Mouse (Mus musculus): Measurements from ENCODE around the gene Ptprt.

Ptprt gene

DNA sequence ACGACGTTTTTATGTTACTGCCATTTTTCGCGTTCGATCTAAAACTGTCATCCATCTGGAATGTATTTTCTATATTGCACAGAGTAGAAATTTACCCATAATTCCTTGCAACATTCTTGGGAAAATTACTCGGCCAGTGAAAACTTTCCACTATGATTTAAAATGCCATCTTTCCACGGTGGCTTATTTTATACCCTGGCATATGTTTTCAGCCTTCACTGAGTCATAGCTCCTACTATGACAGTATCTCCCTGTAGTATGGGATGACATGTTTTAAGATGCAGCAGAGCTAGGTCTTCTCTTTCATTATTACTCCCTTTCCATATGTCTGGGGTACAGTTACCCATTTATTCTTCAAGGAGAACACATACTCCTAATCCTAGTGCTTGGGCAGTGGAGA is 753.7 kb downstream of the Ptprt start:
- DNase-seq: no peak

DNA sequence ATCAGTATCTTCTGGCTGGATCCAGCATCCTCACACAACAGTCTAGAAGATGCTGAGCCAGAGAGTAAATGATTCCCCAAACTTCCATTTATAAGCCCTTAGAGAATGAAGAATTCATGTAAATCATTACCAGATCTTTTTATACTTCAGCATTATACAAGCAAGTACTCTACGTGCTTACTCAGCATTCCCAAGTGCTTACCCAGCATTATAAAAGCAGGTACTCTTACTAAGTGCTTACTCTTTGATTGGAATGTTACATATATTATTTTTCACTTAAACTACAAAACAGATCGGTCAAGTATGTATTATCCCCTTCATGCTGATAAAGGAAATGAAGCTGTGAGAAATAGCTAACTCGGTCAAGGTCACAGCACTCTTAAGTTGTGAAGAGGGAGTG is 758.8 kb downstream of the Ptprt start:
- peak in 1 of 2 experiments; percentile 2 for DNase-seq

GRCm38 (mm10) chr2:161884446-161884845 is 776.5 kb downstream of the Ptprt start:
- no peak for DNase-seq

DNA sequence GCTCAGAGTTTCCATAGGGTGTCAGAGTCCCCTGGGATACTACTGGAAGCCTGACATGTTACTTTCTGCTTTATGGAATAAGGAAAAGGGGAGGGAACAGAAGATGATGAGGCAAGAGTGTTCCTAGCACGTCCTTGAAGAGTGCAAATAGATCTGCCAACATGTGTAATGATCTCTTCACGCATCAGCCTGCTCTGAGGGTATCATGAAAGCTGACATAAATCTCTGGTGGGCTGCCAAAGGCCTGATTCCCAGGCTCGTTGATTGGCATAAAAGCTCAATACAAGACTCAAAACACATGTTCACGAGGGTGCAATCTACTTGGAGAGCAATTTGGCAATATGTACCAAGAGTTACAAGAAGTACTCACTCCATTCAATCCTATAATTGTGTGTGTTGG is 778.4 kb downstream of the Ptprt start:
- DNase-seq: no peak

GRCm38 (mm10) chr2:161880941-161881340 is 780.0 kb downstream of the Ptprt start:
- no peak for DNase-seq

DNA sequence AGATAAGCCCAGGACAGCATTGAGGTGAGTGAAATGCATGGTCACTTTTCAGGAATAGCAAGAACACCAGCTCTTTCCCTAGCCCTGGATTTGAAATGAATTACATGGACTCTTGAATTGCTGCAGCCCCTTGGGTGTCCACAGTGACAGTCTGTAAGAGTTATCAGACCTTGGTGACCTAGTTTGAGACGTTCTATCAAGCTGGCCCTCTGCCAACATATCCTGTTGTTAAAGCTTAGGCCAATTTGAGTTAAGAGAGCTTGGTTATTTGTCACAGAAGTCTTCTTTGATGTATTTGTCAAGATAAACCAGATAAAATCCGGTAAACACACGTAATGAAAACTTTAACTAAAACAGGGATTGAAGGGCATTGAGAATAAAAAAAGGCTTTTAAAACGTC is 795.7 kb downstream of the Ptprt start:
- DNase-seq: no peak

DNA sequence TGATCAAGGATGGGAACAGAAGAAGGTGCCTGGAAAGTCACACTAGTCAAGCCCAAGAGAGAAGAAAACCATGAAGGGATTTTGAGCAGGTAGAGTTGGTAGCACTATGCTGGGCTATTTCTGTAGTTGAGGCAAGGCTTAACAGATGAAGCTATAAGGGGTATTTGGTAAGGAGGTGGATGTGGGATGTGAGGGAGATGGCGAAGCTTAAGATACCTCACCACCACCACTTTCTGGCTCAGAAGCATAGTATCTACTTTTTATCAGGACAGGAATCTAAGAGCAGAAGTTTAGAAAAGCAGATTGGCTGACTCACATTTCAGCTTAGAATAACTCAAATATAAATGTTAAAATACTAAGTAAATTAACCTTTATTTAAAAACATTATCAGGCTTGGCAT is 802.1 kb downstream of the Ptprt start:
- DNase-seq: no peak

DNA sequence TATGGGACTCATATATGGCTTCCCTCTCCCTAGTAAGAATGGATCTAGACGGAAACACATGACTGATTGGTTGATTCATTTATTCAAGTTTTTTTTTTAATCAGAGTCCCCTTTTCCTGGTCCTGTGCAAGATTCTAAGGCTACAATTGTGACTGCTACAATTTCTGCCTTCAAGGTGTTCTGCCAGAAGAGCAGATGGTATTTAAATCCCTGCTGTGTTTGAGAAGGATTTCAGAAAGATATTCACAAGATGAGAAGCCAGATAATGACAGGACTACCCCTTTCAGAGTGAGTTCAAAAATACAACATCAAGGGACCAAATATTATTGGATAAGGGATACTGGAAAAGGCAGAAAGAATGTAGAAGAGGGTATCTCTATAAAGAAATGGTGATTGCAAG is 802.6 kb downstream of the Ptprt start:
- no peak for DNase-seq

DNA sequence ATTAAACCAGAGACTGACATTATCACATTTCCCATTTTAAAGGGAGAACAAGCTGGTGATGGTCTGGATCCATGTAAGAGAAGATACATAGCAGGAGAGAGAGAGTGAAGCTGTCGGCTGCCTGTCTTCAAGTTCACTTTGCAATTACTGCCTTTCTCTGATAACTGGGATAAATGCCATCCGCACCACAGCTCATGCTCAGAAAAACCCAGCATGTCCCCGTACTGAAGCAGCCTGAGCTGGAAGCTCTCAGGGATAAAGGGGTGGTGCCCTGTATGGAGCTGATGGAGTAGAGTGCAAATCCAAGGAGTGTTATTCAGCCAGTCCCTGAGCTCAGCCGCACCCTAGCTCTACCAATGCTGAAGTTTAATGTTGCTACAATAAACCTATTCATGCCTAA is 825.9 kb downstream of the Ptprt start:
- no peak for DNase-seq

DNA sequence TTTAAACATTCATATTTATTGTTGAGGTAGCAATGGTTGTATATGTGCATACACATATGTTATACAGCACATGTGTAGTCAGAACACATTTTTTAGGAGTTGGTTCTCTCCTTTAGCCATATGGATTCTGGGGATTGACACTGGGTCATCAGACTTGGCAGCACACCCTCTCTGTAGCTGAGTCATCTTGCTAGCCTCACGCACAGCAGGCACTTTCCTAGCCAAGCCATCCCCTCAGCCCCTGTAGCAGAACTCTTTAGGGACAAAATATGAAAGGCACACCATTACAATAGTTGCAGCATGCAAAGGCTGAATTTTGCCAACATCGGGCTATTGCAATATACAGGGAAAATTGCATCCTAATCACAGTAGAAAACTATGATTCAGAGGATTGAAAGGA is 827.1 kb downstream of the Ptprt start:
- no peak for DNase-seq

DNA sequence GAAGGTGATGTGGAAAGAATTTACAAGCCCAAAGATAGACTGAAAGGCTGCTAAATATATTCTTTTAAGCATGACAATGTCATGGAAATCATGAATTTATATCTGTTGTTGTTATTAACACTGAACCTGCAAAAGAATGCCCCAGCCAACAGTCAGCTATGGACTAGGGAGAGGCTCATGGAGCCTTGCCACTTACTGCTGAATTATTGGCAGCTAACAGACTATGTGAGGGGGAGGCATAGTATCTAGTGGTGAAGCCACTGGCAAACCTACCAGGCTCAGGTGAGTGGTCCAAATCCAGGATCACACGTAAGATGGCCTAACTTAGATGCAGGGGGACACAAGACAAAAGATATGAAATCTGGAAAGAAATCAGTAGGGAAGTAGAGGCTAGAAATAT is 847.6 kb downstream of the Ptprt start:
- DNase-seq: no peak

- DNase-seq: peak in 1 of 2 experiments; percentile 2
These were observed 852.7 kb downstream of the Ptprt start for GRCm38 (mm10) chr2:161808086-161808801.

DNA sequence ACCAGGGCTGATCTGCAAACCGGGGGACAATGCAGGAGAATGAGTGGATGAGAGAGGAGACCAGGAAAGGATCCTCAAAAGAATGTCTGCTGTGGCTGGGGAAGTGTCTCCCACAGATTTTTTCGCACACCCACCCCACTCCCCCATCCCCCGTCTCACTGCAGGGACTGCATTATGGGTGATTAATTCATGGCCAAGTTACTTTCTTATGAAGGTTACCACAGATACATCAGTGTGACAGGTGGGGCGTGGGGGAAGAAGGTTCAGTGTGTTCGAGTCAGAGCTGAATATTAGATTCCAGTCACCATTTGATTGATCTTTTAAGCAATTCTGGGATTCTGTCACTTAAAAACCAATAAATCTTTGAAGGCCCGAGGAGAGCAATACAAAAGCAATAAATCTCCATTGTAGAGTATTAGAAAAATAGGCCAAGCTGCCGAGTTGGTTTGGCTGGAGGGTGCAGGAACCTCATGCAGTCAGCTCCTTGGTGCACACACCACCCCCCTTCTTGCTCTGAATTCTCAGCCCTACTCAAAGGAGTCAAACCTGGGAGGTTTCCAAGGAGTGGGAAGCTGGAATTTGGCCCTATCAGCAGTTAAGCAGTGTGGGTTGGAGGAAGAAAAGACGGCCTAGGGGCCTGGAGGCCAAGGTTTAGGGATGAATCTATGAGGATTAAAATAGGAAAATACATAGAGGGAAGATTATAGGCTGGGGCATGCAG is 854.5 kb downstream of the Ptprt start:
- no peak for DNase-seq

GRCm38 (mm10) chr2:161799946-161800345 is 861.0 kb downstream of the Ptprt start:
- no peak for DNase-seq

- DNase-seq: no peak
These were observed 893.4 kb downstream of the Ptprt start for GRCm38 (mm10) chr2:161767528-161767927.

GRCm38 (mm10) chr2:161713024-161713423 is 947.9 kb downstream of the Ptprt start:
- no peak for DNase-seq

- DNase-seq: no peak
These were observed 951.6 kb downstream of the Ptprt start for GRCm38 (mm10) chr2:161709316-161709715.

GRCm38 (mm10) chr2:161706386-161706915 is 954.5 kb downstream of the Ptprt start:
- DNase-seq: no peak

DNA sequence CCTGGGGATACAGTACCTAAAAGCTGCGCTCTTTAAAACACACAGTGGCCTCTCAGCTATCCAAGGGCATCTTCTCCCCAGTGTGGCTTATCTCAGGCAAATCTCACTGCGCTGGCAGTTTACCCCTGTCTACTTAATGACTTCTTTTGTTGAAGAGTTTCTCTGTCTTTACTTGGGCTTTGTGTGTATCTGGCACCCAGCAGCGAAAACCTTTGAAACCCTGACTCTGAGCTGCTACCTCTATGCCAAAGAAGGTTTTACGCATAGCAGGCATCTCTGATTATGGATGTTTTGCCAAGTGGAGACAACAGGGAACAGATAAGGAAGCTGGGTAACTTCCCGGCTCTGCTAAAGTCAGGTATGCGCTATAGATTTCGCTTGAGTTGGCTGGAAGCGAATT is 956.1 kb downstream of the Ptprt start:
- no peak for DNase-seq

- DNase-seq: peak; percentile 2 to 39
These were observed 956.5 kb downstream of the Ptprt start for GRCm38 (mm10) chr2:161704410-161704809.

GRCm38 (mm10) chr2:161695819-161696218 is 965.1 kb downstream of the Ptprt start:
- no peak for DNase-seq

- no peak for DNase-seq
These were observed 992.5 kb downstream of the Ptprt start for GRCm38 (mm10) chr2:161668302-161668986.

- DNase-seq: no peak
These were observed 999.0 kb downstream of the Ptprt start for GRCm38 (mm10) chr2:161661912-161662311.

GRCm38 (mm10) chr2:161660827-161661226 is 1000.1 kb downstream of the Ptprt start:
- peak in 1 of 2 experiments; percentile 22 for DNase-seq

Data from kidney, postnatal 36 days (tissue).